Mouse (Mus musculus) embryonic facial prominence, embryonic 11.5 days (tissue): ENCODE results near the gene Dock11. TPM values are rescaled to one million over a fixed set of nuclear protein-coding genes. Genes with fewer than 3 reads are reported as not detected.

Source experiments
- ATAC-seq: fragments of 200-750 bp; cut with Nextera tagmentation; replicated peaks from 2 replicates; pipeline ENCODE4 v1.8.0; 2017; ENCODE audit warnings: low read depth; ENCODE audit not compliant: insufficient number of reproducible peaks, low FRiP score, low TSS enrichment
- DNase-seq: peaks from one replicate; pipeline ENCODE4 v3.0.0-alpha.2; 2015; ENCODE audit warnings: low spot score
- H3K27ac ChIP-seq: fragments of 300-500 bp; sonication (generic); replicated peaks from 2 replicates; pipeline ENCODE4 v1.5.1; 2014; ENCODE audit warnings: mild to moderate bottlenecking, low read depth, low read length, control low read depth
- H3K27me3 ChIP-seq: fragments of 300-500 bp; sonication (generic); 2 replicates; pipeline ENCODE4 v1.6.1; 2014; ENCODE audit warnings: mild to moderate bottlenecking, low read length, moderate library complexity, mixed read lengths; ENCODE audit not compliant: control insufficient read depth, insufficient read depth
- H3K36me3 ChIP-seq: fragments of 300-500 bp; sonication (generic); replicated peaks from 2 replicates; pipeline ENCODE4 v1.6.1; 2014; ENCODE audit warnings: low read depth, mild to moderate bottlenecking, low read length, moderate library complexity, mixed read lengths; ENCODE audit not compliant: control insufficient read depth, insufficient read depth
- H3K4me1 ChIP-seq: fragments of 300-500 bp; sonication (generic); 2 replicates; pipeline ENCODE4 v1.6.1; 2014; ENCODE audit warnings: low read length, mixed read lengths; ENCODE audit not compliant: control insufficient read depth, insufficient read depth
- H3K4me2 ChIP-seq: fragments of 300-500 bp; sonication (generic); 2 replicates; pipeline ENCODE4 v1.6.1; 2014; ENCODE audit warnings: low read depth, mild to moderate bottlenecking, control low read depth, low read length, moderate library complexity
- H3K4me3 ChIP-seq: fragments of 300-500 bp; sonication (generic); 2 replicates; pipeline ENCODE4 v1.5.1; 2014; ENCODE audit warnings: low read depth, low read length, control low read depth
- H3K9ac ChIP-seq: fragments of 300-500 bp; sonication (generic); replicated peaks from 2 replicates; pipeline ENCODE4 v1.6.1; 2014; ENCODE audit warnings: mild to moderate bottlenecking, control low read depth, low read length
- H3K9me3 ChIP-seq: fragments of 300-500 bp; sonication (generic); replicated peaks from 2 replicates; pipeline ENCODE4 v1.6.1; 2016; ENCODE audit warnings: mild to moderate bottlenecking, low read length, inconsistent platforms, mixed read lengths; ENCODE audit not compliant: control insufficient read depth
- WGBS: fragments of 180-500 bp; shearing (Covaris S2); extraction: QIAGEN DNeasy Blood & Tissue Kit; methylation state at CpG from one replicate; pipeline ENCODE4 v1.1.7; 2014; 5-methylcytosine and 5-hydroxymethylcytosine counted together
- polyA plus RNA-seq: library from polyadenylated mRNA; unstranded; fragments of >200 nt; fragmentation: Nextera tagmentation; extraction: Ambion mirVana; gene quantifications from 2 replicates; pipeline ENCODE4 v1.2.1, GENCODE M21; 2014

The Dock11 gene
- polyA plus RNA-seq, 1 experiment from 2014 or later: 27.5 TPM

DNA sequence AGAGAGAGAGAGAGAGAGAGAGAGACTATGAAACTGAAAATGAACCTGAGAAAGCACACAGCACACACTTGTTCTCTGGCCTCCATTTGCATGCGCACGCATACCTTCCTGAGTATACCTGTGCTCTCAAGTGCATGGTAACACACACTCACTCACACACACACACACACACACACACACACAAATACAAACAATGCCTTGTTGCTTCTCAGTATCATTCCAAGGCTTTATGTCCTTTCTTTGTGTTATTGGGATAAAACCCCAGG is 9.8 kb downstream of the Dock11 start:
- H3K9ac ChIP-seq: no peak overlapping the region
- DNase-seq: no peak
- 100% methylated on average over 2 of the region's 2 CpGs for WGBS
- H3K4me3 ChIP-seq: no peak overlapping the region
- H3K4me2 ChIP-seq: no peak overlapping the region
- H3K27ac ChIP-seq: no peak overlapping the region
- no peaks in the 10 kb centered on the region for H3K27me3 ChIP-seq
- H3K36me3 ChIP-seq: no peaks in the 10 kb centered on the region
- no peak for ATAC-seq
- no peaks in the 10 kb centered on the region for H3K9me3 ChIP-seq
- H3K4me1 ChIP-seq: no peaks in the 10 kb centered on the region

DNA sequence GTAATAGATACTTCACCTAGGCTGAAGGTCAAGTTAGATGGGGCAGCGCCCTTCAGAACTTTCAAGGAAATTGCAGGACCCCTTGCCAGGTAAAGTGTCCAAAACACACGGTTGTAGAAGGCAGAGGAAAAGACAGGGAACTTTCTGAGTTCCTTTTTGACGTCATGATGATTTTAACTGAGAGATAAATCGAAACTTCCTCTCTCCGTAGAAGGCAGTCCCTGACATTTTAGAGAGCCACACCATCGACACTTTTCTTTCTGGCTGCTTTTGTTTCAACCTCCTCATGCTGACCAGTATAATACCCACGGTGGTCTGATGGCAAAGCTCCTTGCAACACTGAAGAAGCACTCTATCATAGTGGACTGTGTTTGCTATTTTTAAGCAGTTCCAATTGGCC is 15.7 kb downstream of the Dock11 start:
- Histone ChIP-seq H3K27ac (no peak overlapping the region), H3K4me2 (no peak overlapping the region), H3K4me1 (no peaks in the 10 kb centered on the region), H3K9ac (no peak overlapping the region), H3K9me3 (no peaks in the 10 kb centered on the region), H3K36me3 (no peaks in the 10 kb centered on the region), H3K27me3 (no peaks in the 10 kb centered on the region), H3K4me3 (no peak overlapping the region)
- no peak for ATAC-seq
- 68% methylated on average over 7 of the region's 7 CpGs for WGBS
- no peak for DNase-seq

DNA sequence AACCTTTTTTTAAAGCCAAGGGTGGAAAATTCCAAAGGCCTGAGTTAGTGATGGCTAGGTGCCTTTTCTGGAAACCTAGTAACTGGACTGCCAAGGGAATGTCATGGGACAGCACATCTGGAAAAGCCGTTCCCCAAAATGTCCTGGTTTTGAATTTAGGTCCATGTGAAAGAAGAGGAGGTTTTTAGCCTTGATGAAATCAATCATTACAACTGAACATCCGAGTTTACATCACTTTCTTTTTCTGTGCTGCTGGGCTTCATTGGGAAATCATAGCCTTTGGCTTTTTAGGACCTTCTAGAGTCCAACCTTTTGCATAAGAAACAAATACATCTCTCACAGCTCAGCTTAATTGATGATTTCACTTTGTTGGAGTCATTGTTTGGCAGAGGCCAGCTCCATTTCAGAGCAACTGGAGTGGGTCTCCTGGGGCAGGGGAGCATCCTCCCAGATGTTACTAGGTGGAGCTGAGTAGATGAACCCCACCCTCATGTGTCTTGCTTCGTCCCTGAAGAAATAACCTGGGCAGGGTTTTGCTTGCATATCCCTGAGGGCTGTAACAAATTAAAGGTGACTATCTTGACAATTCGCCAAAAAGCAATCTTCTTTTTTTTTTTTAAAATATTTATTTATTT is 18.2 kb downstream of the Dock11 start:
- Histone ChIP-seq H3K36me3 (no peaks in the 10 kb centered on the region), H3K4me3 (no peak overlapping the region), H3K27me3 (no peaks in the 10 kb centered on the region), H3K4me1 (no peaks in the 10 kb centered on the region), H3K4me2 (no peak overlapping the region), H3K9ac (no peak overlapping the region), H3K9me3 (no peaks in the 10 kb centered on the region), H3K27ac (no peak overlapping the region)
- no peak for ATAC-seq
- DNase-seq: no peak
- whole genome bisulfite sequencing: 73% methylated on average over 4 of the region's 4 CpGs

DNA sequence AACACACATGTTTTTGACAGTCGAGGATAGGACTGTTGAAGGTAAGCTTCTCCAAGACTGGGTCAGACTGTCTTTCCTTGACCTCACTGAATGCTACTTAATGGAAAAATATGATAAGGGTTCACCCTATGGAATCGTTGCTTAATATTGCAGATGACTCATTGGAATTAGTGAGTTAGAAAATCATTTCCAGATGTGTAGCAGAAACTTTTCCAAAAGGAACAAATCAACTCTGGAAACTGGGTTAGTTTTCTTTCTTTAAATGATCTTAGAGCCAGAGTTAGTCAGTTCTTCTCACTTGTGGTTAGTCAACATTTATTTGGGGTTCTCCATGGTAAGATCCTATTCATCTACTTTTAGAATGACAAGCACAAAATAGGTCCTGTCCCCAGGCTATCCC is 30.9 kb downstream of the Dock11 start:
- 51% methylated on average over 2 of the region's 2 CpGs for WGBS
- ATAC-seq (no peak), DNase-seq (no peak)
- Histone ChIP-seq H3K27me3 (no peaks in the 10 kb centered on the region), H3K27ac (no peak overlapping the region), H3K36me3 (no peaks in the 10 kb centered on the region), H3K4me3 (no peak overlapping the region), H3K4me1 (no peaks in the 10 kb centered on the region), H3K4me2 (no peak overlapping the region), H3K9ac (no peak overlapping the region), H3K9me3 (no peaks in the 10 kb centered on the region)

DNA sequence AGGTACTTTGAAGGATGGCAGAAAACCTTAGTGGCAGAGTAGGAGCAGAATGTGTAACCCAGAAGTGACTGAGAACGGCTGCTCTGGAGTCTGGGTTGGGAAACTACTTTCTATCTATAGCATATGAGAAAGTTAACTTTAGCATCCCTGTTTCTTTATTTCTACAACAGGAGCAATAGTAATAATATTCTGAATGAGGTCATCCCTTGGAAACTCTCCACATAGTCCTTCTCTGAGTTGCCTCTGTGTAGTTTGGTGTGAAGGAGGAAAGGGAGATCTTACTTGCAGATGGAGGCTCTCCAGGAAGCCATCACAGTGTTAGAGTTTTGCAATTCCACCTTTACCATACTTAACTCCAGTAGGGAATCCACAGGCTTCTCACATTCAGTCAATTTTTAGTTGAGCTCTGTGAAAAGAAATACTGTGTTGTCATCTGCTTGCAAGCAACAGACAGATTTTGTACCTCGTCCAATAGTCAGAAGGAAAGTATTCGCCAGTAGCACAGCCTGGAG is 31.5 kb downstream of the Dock11 start:
- H3K4me3 ChIP-seq: no peak overlapping the region
- ATAC-seq (no peak), DNase-seq (no peak)
- no peaks in the 10 kb centered on the region for H3K36me3 ChIP-seq
- no peaks in the 10 kb centered on the region for H3K27me3 ChIP-seq
- no peak overlapping the region for H3K4me2 ChIP-seq
- WGBS: 75% methylated on average over 3 of the region's 3 CpGs
- no peak overlapping the region for H3K27ac ChIP-seq
- H3K9ac ChIP-seq: no peak overlapping the region
- H3K4me1 ChIP-seq: no peaks in the 10 kb centered on the region
- no peaks in the 10 kb centered on the region for H3K9me3 ChIP-seq

DNA sequence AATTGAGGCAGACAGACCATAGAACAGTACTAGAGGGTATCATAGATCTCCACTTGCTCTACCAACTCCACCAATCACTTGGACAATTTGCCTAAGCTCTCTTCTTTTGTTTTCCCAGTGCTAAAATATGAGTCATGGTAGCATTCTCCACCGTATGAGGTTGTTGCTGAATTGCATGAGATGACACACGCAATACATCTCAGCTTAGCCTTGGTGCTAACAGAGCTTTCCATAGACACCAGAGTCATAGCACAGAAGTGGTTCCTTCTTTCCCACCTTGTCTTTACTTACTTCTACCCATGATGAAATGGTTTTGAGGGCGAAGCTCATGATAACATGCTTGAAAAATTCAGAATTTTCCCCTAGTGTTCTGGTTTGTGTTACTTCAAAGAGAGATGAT is 33.3 kb downstream of the Dock11 start:
- DNase-seq (no peak), ATAC-seq (no peak)
- Histone ChIP-seq H3K4me2 (no peak overlapping the region), H3K27ac (no peak overlapping the region), H3K4me1 (no peaks in the 10 kb centered on the region), H3K4me3 (no peak overlapping the region), H3K36me3 (no peaks in the 10 kb centered on the region), H3K9me3 (no peaks in the 10 kb centered on the region), H3K9ac (no peak overlapping the region), H3K27me3 (no peaks in the 10 kb centered on the region)
- 92% methylated on average over 3 of the region's 3 CpGs for WGBS

DNA sequence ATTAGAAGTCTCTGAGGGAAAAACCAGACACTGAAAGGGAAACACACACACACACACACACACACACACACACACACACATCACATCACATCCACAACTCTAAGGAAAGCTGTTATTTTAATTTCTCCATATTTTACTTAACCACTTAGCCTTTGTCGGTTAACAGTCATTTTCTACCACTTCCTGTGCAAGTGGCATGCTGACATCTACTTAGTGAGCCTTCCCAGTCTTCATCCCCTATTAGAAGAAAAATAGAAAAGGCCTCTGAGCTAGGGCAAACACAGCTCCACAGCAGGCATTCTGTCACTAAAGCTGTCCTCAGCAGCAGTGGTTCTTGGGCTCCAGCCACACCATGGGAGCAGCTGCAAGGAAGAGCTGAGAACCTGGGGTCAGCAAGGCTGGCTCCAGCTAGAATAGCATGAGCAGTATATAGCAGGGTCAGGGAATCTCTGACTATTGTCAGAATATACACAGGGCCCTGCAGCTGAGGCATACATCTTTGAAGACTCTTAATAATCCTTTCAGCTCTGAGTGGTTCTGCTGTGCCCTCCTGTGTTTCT is 36.2 kb downstream of the Dock11 start:
- H3K9me3 ChIP-seq: no peaks in the 10 kb centered on the region
- H3K27me3 ChIP-seq: no peaks in the 10 kb centered on the region
- WGBS: 56% methylated on average over 1 of the region's 1 CpGs
- H3K4me3 ChIP-seq: no peak overlapping the region
- no peak for DNase-seq
- H3K4me1 ChIP-seq: no peaks in the 10 kb centered on the region
- H3K27ac ChIP-seq: no peak overlapping the region
- no peaks in the 10 kb centered on the region for H3K36me3 ChIP-seq
- H3K4me2 ChIP-seq: no peak overlapping the region
- H3K9ac ChIP-seq: no peak overlapping the region
- ATAC-seq: no peak

DNA sequence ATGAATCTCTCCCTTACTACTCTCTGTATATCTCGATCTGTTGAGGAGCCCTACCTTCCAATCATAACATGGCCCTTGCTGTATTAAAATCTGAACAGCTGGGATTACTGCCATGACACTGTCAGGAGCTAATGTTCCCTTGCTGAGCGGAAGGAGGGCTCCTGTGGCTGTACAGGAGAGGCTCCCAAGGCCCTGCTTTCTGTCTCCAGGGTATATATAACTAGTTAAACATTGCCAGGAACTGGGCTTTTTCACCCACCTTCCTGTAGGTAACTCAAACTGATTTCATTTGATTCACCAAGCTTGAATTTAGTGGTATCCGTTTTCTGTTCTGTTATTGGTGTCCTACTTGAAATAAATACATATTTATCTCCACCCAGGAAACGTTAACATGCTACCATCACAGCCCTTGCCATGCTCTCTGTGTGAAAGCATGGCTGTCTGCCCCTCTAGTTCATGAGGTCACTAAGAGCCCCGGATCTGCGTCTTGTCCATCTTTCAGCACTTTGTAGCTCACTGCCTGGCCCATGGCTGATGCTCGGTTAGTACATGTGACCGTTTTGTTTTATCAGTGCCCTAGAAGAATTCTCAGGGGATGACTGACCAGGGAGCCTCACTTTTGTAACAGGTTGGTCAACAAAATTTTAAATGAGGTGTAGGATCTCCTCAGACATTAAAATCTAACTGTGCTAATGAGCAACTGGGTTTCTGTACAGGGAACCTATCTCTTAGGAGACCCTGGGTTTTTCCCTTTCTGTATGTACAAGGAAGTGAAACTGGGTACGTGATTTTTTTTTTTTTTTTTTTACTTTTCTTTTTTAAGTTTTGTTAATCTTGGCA is 41.7 kb downstream of the Dock11 start:
- no peak overlapping the region for H3K9ac ChIP-seq
- DNase-seq (no peak), ATAC-seq (no peak)
- no peak overlapping the region for H3K4me3 ChIP-seq
- 86% methylated on average over 9 of the region's 9 CpGs for WGBS
- H3K4me2 ChIP-seq: no peak overlapping the region
- H3K4me1 ChIP-seq: no peaks in the 10 kb centered on the region
- no peaks in the 10 kb centered on the region for H3K36me3 ChIP-seq
- no peaks in the 10 kb centered on the region for H3K9me3 ChIP-seq
- no peaks in the 10 kb centered on the region for H3K27me3 ChIP-seq
- no peak overlapping the region for H3K27ac ChIP-seq
